Mouse (Mus musculus) forebrain, embryonic 13.5 days (tissue): ENCODE measurements around the gene Macf1. TPM values are rescaled to one million over a fixed set of nuclear protein-coding genes. Genes with fewer than 3 reads are reported as not detected.

Experiments used
- ATAC-seq: fragments of 200-750 bp; cut with Nextera tagmentation; 2 replicates; pipeline ENCODE4 v1.8.0; 2017
- H3K27ac ChIP-seq: fragments of 300-500 bp; sonication (generic); 2 replicates; pipeline ENCODE4 v1.5.1; 2015; ENCODE audit warnings: inconsistent platforms, mild to moderate bottlenecking, moderate library complexity
- H3K27me3 ChIP-seq: fragments of 300-500 bp; sonication (generic); 2 replicates; pipeline ENCODE4 v1.6.1; 2015; ENCODE audit warnings: mild to moderate bottlenecking, inconsistent platforms
- H3K36me3 ChIP-seq: fragments of 300-500 bp; sonication (generic); 2 replicates; pipeline ENCODE4 v1.6.1; 2015; ENCODE audit warnings: mild to moderate bottlenecking, inconsistent platforms; ENCODE audit not compliant: poor library complexity, severe bottlenecking
- H3K4me1 ChIP-seq: fragments of 300-500 bp; sonication (generic); 2 replicates; pipeline ENCODE4 v1.6.1; 2015; ENCODE audit warnings: inconsistent platforms
- H3K4me2 ChIP-seq: fragments of 300-500 bp; sonication (generic); 2 replicates; pipeline ENCODE4 v1.6.1; 2015; ENCODE audit warnings: inconsistent platforms, mild to moderate bottlenecking, moderate library complexity
- H3K4me3 ChIP-seq: fragments of 300-500 bp; sonication (generic); 2 replicates; pipeline ENCODE4 v1.5.1; 2015; ENCODE audit warnings: mild to moderate bottlenecking, inconsistent platforms
- H3K9ac ChIP-seq: fragments of 300-500 bp; sonication (generic); 2 replicates; pipeline ENCODE4 v1.6.1; 2015; ENCODE audit warnings: mild to moderate bottlenecking, inconsistent platforms
- H3K9me3 ChIP-seq: fragments of 300-500 bp; sonication (generic); replicated peaks from 2 replicates; pipeline ENCODE4 v1.6.1; 2016; ENCODE audit warnings: inconsistent platforms
- WGBS: fragments of 180-500 bp; shearing (Covaris S2); methylation state at CpG from one replicate; pipeline ENCODE4 v1.1.7; 2015; 5-methylcytosine and 5-hydroxymethylcytosine counted together
- polyA plus RNA-seq: library from polyadenylated mRNA; unstranded; fragments of >200 nt; fragmentation: Nextera tagmentation; extraction: Ambion mirVana; gene quantifications from 2 replicates; pipeline ENCODE4 v1.2.1, GENCODE M21; 2015

The Macf1 gene
- polyA plus RNA-seq, 1 experiment from 2014 or later = 62.6 TPM

- Histone ChIP-seq H3K27ac (no peak overlapping the region), H3K36me3 (peaks cover 70% of the 10 kb centered on the region)
- 69% methylated on average over 1 of the region's 1 CpGs for WGBS
Measured at GRCm38 (mm10) chr4:123510201-123510600, 174.0 kb downstream of the Macf1 start.

GRCm38 (mm10) chr4:123489086-123489485, 195.1 kb downstream of the Macf1 start:
- Histone ChIP-seq H3K36me3 (peaks cover 88% of the 10 kb centered on the region), H3K9ac (no peak overlapping the region), H3K4me1 (no peaks in the 10 kb centered on the region), H3K4me2 (no peak overlapping the region), H3K27me3 (no peaks in the 10 kb centered on the region), H3K4me3 (no peak overlapping the region), H3K9me3 (no peaks in the 10 kb centered on the region), H3K27ac (no peak overlapping the region)
- WGBS = 87% methylated on average over 3 of the region's 3 CpGs
- no peak for ATAC-seq

More at GRCm38 (mm10) chr4:123510201-123510600, 174.0 kb downstream of the Macf1 start:
- Histone ChIP-seq H3K27me3 (no peaks in the 10 kb centered on the region), H3K9me3 (no peaks in the 10 kb centered on the region), H3K4me3 (no peak overlapping the region), H3K9ac (no peak overlapping the region), H3K4me1 (no peaks in the 10 kb centered on the region), H3K4me2 (no peak overlapping the region)
- no peak for ATAC-seq

GRCm38 (mm10) chr4:123479991-123480390, 204.2 kb downstream of the Macf1 start:
- Histone ChIP-seq H3K4me1 (no peaks in the 10 kb centered on the region), H3K4me2 (no peak overlapping the region), H3K9ac (no peak overlapping the region), H3K4me3 (no peak overlapping the region), H3K27ac (no peak overlapping the region), H3K9me3 (no peaks in the 10 kb centered on the region), H3K36me3 (peaks cover 73% of the 10 kb centered on the region), H3K27me3 (no peaks in the 10 kb centered on the region)
- ATAC-seq = no peak
- 93% methylated on average over 4 of the region's 4 CpGs for WGBS

GRCm38 (mm10) chr4:123478655-123479433, 205.3 kb downstream of the Macf1 start:
- no peak overlapping the region for H3K27ac ChIP-seq

GRCm38 (mm10) chr4:123465799-123466198, 218.4 kb downstream of the Macf1 start:
- H3K4me2 ChIP-seq = no peak overlapping the region
- no peak overlapping the region for H3K9ac ChIP-seq
- no peak for ATAC-seq
- no peaks in the 10 kb centered on the region for H3K9me3 ChIP-seq
- no peaks in the 10 kb centered on the region for H3K27me3 ChIP-seq
- peaks cover 70% of the 10 kb centered on the region for H3K36me3 ChIP-seq
- WGBS = 94% methylated on average over 1 of the region's 1 CpGs
- no peaks in the 10 kb centered on the region for H3K4me1 ChIP-seq
- no peak overlapping the region for H3K4me3 ChIP-seq
- H3K27ac ChIP-seq = no peak overlapping the region

More at GRCm38 (mm10) chr4:123478655-123479433, 205.3 kb downstream of the Macf1 start:
- no peak overlapping the region for H3K4me3 ChIP-seq
- no peaks in the 10 kb centered on the region for H3K9me3 ChIP-seq
- H3K27me3 ChIP-seq = no peaks in the 10 kb centered on the region
- no peaks in the 10 kb centered on the region for H3K4me1 ChIP-seq
- WGBS = 85% methylated on average over 8 of the region's 8 CpGs
- no peak for ATAC-seq
- H3K36me3 ChIP-seq = peaks cover 76% of the 10 kb centered on the region
- H3K4me2 ChIP-seq = no peak overlapping the region
- H3K9ac ChIP-seq = no peak overlapping the region

GRCm38 (mm10) chr4:123460595-123461272, 223.4 kb downstream of the Macf1 start:
- ATAC-seq = no peak
- H3K9me3 ChIP-seq = no peaks in the 10 kb centered on the region
- H3K9ac ChIP-seq = no peak overlapping the region
- H3K27me3 ChIP-seq = no peaks in the 10 kb centered on the region
- 73% methylated on average over 8 of the region's 8 CpGs for WGBS
- H3K36me3 ChIP-seq = peaks cover 92% of the 10 kb centered on the region
- no peaks in the 10 kb centered on the region for H3K4me1 ChIP-seq
- H3K4me2 ChIP-seq = no peak overlapping the region
- no peak overlapping the region for H3K4me3 ChIP-seq
- H3K27ac ChIP-seq = no peak overlapping the region

- H3K9me3 ChIP-seq = no peaks in the 10 kb centered on the region
- no peak for ATAC-seq
- H3K9ac ChIP-seq = no peak overlapping the region
- peaks cover 87% of the 10 kb centered on the region for H3K36me3 ChIP-seq
- H3K27ac ChIP-seq = no peak overlapping the region
- H3K27me3 ChIP-seq = no peaks in the 10 kb centered on the region
- no peaks in the 10 kb centered on the region for H3K4me1 ChIP-seq
- 90% methylated on average over 7 of the region's 7 CpGs for WGBS
- H3K4me2 ChIP-seq = no peak overlapping the region
- no peak overlapping the region for H3K4me3 ChIP-seq
Measured at GRCm38 (mm10) chr4:123454871-123455640, 229.1 kb downstream of the Macf1 start.

GRCm38 (mm10) chr4:123453729-123454128, 230.4 kb downstream of the Macf1 start:
- WGBS = 96% methylated on average over 1 of the region's 1 CpGs
- ATAC-seq = no peak
- Histone ChIP-seq H3K4me3 (no peak overlapping the region), H3K27me3 (no peaks in the 10 kb centered on the region), H3K9ac (no peak overlapping the region), H3K4me2 (no peak overlapping the region), H3K27ac (no peak overlapping the region), H3K9me3 (no peaks in the 10 kb centered on the region), H3K36me3 (peaks cover 87% of the 10 kb centered on the region), H3K4me1 (no peaks in the 10 kb centered on the region)

- peaks cover 87% of the 10 kb centered on the region for H3K36me3 ChIP-seq
- 92% methylated on average over 3 of the region's 3 CpGs for WGBS
- H3K9me3 ChIP-seq = no peaks in the 10 kb centered on the region
Measured at GRCm38 (mm10) chr4:123451991-123452390, 232.2 kb downstream of the Macf1 start.

GRCm38 (mm10) chr4:123449304-123449703, 234.9 kb downstream of the Macf1 start:
- no peak overlapping the region for H3K27ac ChIP-seq
- no peak for ATAC-seq
- H3K4me2 ChIP-seq = no peak overlapping the region
- no peaks in the 10 kb centered on the region for H3K4me1 ChIP-seq
- H3K36me3 ChIP-seq = peaks cover 77% of the 10 kb centered on the region
- H3K9ac ChIP-seq = no peak overlapping the region
- no peaks in the 10 kb centered on the region for H3K27me3 ChIP-seq
- H3K9me3 ChIP-seq = no peaks in the 10 kb centered on the region
- no peak overlapping the region for H3K4me3 ChIP-seq

More at GRCm38 (mm10) chr4:123451991-123452390, 232.2 kb downstream of the Macf1 start:
- Histone ChIP-seq H3K27ac (no peak overlapping the region), H3K4me2 (no peak overlapping the region), H3K4me3 (no peak overlapping the region), H3K27me3 (no peaks in the 10 kb centered on the region), H3K4me1 (no peaks in the 10 kb centered on the region), H3K9ac (no peak overlapping the region)
- no peak for ATAC-seq

- ATAC-seq = no peak
- peaks cover 78% of the 10 kb centered on the region for H3K36me3 ChIP-seq
- WGBS = 98% methylated on average over 2 of the region's 2 CpGs
Measured at GRCm38 (mm10) chr4:123448015-123448414, 236.1 kb downstream of the Macf1 start.

GRCm38 (mm10) chr4:123447251-123447650, 236.9 kb downstream of the Macf1 start:
- ATAC-seq = no peak
- 75% methylated on average over 3 of the region's 3 CpGs for WGBS
- Histone ChIP-seq H3K27ac (no peak overlapping the region), H3K4me1 (no peaks in the 10 kb centered on the region), H3K9ac (no peak overlapping the region), H3K9me3 (no peaks in the 10 kb centered on the region), H3K4me2 (no peak overlapping the region), H3K4me3 (no peak overlapping the region), H3K36me3 (peaks cover 77% of the 10 kb centered on the region), H3K27me3 (no peaks in the 10 kb centered on the region)

More at GRCm38 (mm10) chr4:123448015-123448414, 236.1 kb downstream of the Macf1 start:
- Histone ChIP-seq H3K27ac (no peak overlapping the region), H3K9me3 (no peaks in the 10 kb centered on the region), H3K4me3 (no peak overlapping the region), H3K9ac (no peak overlapping the region), H3K4me2 (no peak overlapping the region), H3K4me1 (no peaks in the 10 kb centered on the region), H3K27me3 (no peaks in the 10 kb centered on the region)
